Mouse (Mus musculus) heart, embryonic 12.5 days (tissue): ENCODE measurements around the gene Fam222b. TPM values are rescaled to one million over a fixed set of nuclear protein-coding genes. Genes with fewer than 3 reads are reported as not detected.
"Not testable (repeated sequence)": the region's sequence is repeated elsewhere in the genome, so short reads cannot be mapped to it uniquely, and the experiment has no call there.

Experiments used
- ATAC-seq: fragments of 200-750 bp; cut with Nextera tagmentation; 2 replicates; pipeline ENCODE4 v1.8.0; 2017; ENCODE audit warnings: moderate TSS enrichment, moderate library complexity; ENCODE audit not compliant: insufficient number of reproducible peaks, low FRiP score
- H3K27ac ChIP-seq: fragments of 300-500 bp; sonication (generic); 2 replicates; pipeline ENCODE4 v1.5.1; 2016; ENCODE audit warnings: mild to moderate bottlenecking, moderate library complexity; ENCODE audit not compliant: poor library complexity, severe bottlenecking
- H3K27me3 ChIP-seq: fragments of 300-500 bp; sonication (generic); replicated peaks from 2 replicates; pipeline ENCODE4 v1.6.1; 2016; ENCODE audit warnings: mild to moderate bottlenecking, moderate library complexity
- H3K36me3 ChIP-seq: fragments of 300-500 bp; sonication (generic); 2 replicates; pipeline ENCODE4 v1.6.1; 2016; ENCODE audit warnings: mild to moderate bottlenecking, moderate library complexity
- H3K4me1 ChIP-seq: fragments of 300-500 bp; sonication (generic); replicated peaks from 2 replicates; pipeline ENCODE4 v1.6.1; 2016; ENCODE audit warnings: mild to moderate bottlenecking
- H3K4me2 ChIP-seq: fragments of 300-500 bp; sonication (generic); 2 replicates; pipeline ENCODE4 v1.6.1; 2016; ENCODE audit warnings: mild to moderate bottlenecking, moderate library complexity
- H3K4me3 ChIP-seq: fragments of 300-500 bp; sonication (generic); 2 replicates; pipeline ENCODE4 v1.5.1; 2016; ENCODE audit warnings: mild to moderate bottlenecking
- H3K9ac ChIP-seq: fragments of 300-500 bp; sonication (generic); 2 replicates; pipeline ENCODE4 v1.6.1; 2016; ENCODE audit warnings: mild to moderate bottlenecking, moderate library complexity
- H3K9me3 ChIP-seq: fragments of 300-500 bp; sonication (generic); replicated peaks from 2 replicates; pipeline ENCODE4 v1.6.1; 2016; ENCODE audit warnings: mild to moderate bottlenecking, moderate library complexity
- WGBS: fragments of 180-500 bp; shearing (Covaris S2); methylation state at CpG from one replicate; pipeline ENCODE4 v1.1.7; 2016; 5-methylcytosine and 5-hydroxymethylcytosine counted together
- polyA plus RNA-seq: library from polyadenylated mRNA; unstranded; fragments of >200 nt; fragmentation: Nextera tagmentation; extraction: Ambion mirVana; gene quantifications from 2 replicates; pipeline ENCODE4 v1.2.1, GENCODE M21; 2016

The Fam222b gene
- polyA plus RNA-seq, 1 experiment from 2014 or later, result 22.6 TPM

DNA sequence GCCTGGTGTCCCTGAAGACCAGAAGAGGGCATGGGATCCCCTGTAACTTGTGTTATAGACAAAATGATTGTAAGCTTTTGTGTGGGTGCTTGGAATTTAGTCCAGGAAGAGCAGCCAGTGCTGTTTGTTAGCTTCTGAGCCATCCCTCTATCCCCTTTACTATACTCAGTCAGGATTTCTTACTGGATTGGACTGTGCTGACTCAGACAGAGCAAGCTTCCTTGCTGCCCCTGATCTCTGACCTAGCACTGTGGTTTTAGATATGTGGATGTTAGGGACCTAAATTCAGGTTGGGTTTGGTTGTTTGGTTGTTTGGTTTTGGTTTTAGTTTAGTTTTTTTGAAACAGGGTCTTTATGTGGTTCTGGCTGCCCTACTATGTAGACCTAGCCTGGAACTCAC lies 24.0 kb downstream of the Fam222b start:
- H3K4me3 ChIP-seq, result no peak overlapping the region
- H3K4me1 ChIP-seq, result peaks cover 68% of the 10 kb centered on the region
- no peak overlapping the region for H3K27ac ChIP-seq
- H3K27me3 ChIP-seq, result no peaks in the 10 kb centered on the region
- H3K9ac ChIP-seq, result no peak overlapping the region
- ATAC-seq, result no peak
- no peak overlapping the region for H3K4me2 ChIP-seq
- no peaks in the 10 kb centered on the region for H3K9me3 ChIP-seq
- H3K36me3 ChIP-seq, result no peaks in the 10 kb centered on the region; the same call in 1 of the 2 replicates

DNA sequence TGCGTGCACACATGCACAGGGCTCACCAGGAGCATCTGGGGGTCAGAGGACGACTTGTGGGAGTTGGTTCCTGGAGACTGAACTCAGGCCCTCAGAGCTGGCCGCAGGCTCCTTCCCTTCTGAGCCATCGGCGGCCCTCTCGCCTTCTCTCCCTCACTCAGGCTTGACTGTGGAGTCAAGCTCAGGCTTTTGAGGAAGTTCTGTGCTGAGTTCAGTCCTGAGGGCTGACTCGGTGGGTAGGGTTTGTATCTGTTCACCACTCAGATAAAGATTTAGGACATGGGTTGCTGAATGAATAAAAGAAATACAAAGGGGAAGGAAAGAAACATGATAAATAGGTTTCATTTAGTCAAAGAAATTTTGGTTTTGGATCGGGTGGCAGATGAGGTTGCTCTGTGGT lies 25.4 kb downstream of the Fam222b start:
- H3K9me3 ChIP-seq, result no peaks in the 10 kb centered on the region
- H3K27me3 ChIP-seq, result no peaks in the 10 kb centered on the region
- H3K27ac ChIP-seq, result 0 out of 2 replicates have a peak overlapping the region, but pooled peaks have one; percentile 24
- H3K9ac ChIP-seq, result no peak overlapping the region
- no peak overlapping the region for H3K4me3 ChIP-seq
- peaks cover 56% of the 10 kb centered on the region for H3K4me1 ChIP-seq
- H3K4me2 ChIP-seq, result no peak overlapping the region
- no peaks in the 10 kb centered on the region; the same call in 1 of the 2 replicates for H3K36me3 ChIP-seq
- WGBS, result 52% methylated on average over 8 of the region's 8 CpGs
- ATAC-seq, result no peak

DNA sequence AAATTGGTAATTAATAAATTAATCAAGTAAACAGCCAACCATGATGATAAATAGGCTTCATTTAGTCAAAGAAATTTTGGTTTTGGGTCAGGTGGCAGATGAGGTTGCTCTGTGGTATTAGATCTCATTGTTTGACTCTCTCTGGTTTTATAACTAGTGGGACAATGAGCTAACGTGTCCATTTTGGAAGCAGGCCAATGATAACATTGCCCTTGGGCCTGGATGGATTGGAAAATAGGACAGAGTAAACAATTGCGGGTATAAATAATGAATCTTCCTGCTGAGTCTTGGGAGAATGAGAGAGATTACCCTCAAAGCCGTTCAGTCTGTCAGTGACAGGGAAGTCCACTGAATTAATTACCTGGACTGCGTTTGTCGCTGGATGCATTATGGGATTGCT lies 26.7 kb downstream of the Fam222b start:
- ATAC-seq, result no peak
- Histone ChIP-seq H3K4me2 (no peak overlapping the region), H3K36me3 (no peaks in the 10 kb centered on the region; the same call in 1 of the 2 replicates), H3K4me3 (no peak overlapping the region), H3K9ac (no peak overlapping the region), H3K27me3 (no peaks in the 10 kb centered on the region), H3K4me1 (peaks cover 54% of the 10 kb centered on the region), H3K9me3 (no peaks in the 10 kb centered on the region), H3K27ac (peak overlapping the region; percentile 10; the same call in 1 of the 2 replicates)
- WGBS, result 65% methylated on average over 5 of the region's 5 CpGs

DNA sequence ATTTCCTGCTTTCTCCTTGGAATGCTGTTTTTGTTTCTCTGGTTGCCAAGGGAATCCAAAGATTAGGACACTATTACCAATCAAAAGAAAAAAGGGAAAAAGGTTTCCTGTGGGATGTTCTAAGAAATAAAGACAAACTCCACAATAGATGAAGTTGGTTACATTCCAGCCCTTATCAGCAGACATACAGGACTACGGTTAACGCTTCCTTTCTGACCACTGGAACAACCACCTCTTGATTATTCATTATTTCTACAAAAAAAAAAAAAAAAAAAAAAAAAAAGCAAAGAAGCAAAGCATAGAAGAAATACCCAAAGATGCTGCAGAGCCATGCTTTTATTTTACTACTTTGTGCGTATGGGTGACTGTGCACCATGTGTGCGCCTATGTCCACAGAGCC lies 28.4 kb downstream of the Fam222b start:
- H3K9ac ChIP-seq, result no peak overlapping the region
- ATAC-seq, result no peak
- peaks cover 49% of the 10 kb centered on the region for H3K4me1 ChIP-seq
- WGBS, result 53% methylated on average over 4 of the region's 4 CpGs
- H3K27me3 ChIP-seq, result no peaks in the 10 kb centered on the region
- H3K36me3 ChIP-seq, result no peaks in the 10 kb centered on the region; the same call in 1 of the 2 replicates
- H3K9me3 ChIP-seq, result no peaks in the 10 kb centered on the region
- no peak overlapping the region for H3K27ac ChIP-seq
- H3K4me2 ChIP-seq, result no peak overlapping the region
- no peak overlapping the region for H3K4me3 ChIP-seq

DNA sequence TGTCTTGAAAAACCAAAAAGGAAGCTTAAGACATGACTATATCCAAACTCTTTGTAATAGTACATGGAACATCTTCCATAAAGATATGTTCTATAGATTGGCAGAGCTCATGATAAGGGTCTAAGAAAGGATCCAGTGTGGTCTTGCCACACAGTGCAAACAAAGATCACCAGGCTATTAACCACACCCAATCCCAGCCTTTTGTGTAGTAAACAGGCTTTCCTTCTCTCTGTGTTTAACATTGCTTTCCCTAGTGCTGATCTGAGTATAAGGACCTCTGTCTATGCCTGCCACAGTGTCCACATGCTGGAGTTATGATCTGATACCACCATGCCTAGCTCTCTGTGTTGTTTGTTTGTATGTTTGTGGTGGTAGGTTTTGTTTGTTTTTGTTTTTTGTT lies 29.3 kb downstream of the Fam222b start:
- no peak overlapping the region for H3K4me3 ChIP-seq
- H3K36me3 ChIP-seq, result no peaks in the 10 kb centered on the region; the same call in 1 of the 2 replicates
- no peak overlapping the region for H3K4me2 ChIP-seq
- H3K9ac ChIP-seq, result no peak overlapping the region
- H3K27ac ChIP-seq, result no peak overlapping the region
- H3K4me1 ChIP-seq, result peaks cover 51% of the 10 kb centered on the region
- no peaks in the 10 kb centered on the region for H3K9me3 ChIP-seq
- no peak for ATAC-seq
- no peaks in the 10 kb centered on the region for H3K27me3 ChIP-seq

DNA sequence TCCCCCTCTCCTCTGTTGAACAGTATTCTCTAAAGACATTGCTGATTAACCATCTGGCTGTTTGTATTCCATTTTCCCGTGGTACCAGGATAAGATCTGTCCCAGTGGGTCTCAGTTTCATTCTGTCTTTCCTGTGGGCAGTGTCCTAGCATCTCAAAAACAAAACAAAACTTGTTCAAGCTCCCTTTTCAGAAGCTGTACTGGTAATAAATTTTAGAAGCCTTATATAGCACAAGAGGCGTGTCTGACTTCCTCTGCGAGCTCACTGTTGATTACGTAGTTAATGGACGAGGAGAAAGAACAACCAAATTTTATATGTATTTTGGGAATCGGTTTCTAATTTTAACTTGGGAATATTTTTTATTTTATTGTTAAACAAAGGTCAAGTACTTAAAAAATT lies 31.2 kb downstream of the Fam222b start:
- H3K4me1 ChIP-seq, result peaks cover 43% of the 10 kb centered on the region
- H3K9ac ChIP-seq, result no peak overlapping the region
- H3K27ac ChIP-seq, result no peak overlapping the region
- no peak for ATAC-seq
- 76% methylated on average over 6 of the region's 6 CpGs for WGBS
- no peaks in the 10 kb centered on the region for H3K9me3 ChIP-seq
- no peak overlapping the region for H3K4me2 ChIP-seq
- H3K27me3 ChIP-seq, result no peaks in the 10 kb centered on the region
- peaks cover 3% of the 10 kb centered on the region for H3K36me3 ChIP-seq
- H3K4me3 ChIP-seq, result no peak overlapping the region

DNA sequence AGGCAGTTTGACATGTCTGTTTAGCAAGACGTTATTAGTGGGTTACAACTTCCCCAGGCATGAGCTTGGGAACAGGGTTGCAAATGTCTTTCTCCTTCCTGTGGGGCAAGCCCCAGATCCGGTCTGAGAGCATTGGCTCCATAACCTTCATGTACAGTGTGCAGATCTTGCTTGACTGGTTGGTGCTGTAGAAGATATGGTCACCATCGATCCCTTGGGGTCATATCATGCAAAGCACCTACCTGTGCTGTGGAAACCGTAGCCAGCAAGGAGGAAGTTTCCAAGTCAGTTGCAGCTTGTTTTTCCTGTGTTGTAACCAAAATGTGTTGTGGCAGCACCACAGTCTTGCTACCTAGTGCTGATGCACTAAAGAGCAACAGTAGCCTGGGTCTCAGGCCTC lies 32.3 kb downstream of the Fam222b start:
- no peaks in the 10 kb centered on the region for H3K9me3 ChIP-seq
- no peak overlapping the region for H3K27ac ChIP-seq
- H3K4me3 ChIP-seq, result no peak overlapping the region
- no peak overlapping the region for H3K9ac ChIP-seq
- H3K4me1 ChIP-seq, result peaks cover 33% of the 10 kb centered on the region
- ATAC-seq, result no peak
- WGBS, result 78% methylated on average over 4 of the region's 4 CpGs
- H3K4me2 ChIP-seq, result no peak overlapping the region
- H3K27me3 ChIP-seq, result no peaks in the 10 kb centered on the region
- peaks cover 3% of the 10 kb centered on the region for H3K36me3 ChIP-seq

DNA sequence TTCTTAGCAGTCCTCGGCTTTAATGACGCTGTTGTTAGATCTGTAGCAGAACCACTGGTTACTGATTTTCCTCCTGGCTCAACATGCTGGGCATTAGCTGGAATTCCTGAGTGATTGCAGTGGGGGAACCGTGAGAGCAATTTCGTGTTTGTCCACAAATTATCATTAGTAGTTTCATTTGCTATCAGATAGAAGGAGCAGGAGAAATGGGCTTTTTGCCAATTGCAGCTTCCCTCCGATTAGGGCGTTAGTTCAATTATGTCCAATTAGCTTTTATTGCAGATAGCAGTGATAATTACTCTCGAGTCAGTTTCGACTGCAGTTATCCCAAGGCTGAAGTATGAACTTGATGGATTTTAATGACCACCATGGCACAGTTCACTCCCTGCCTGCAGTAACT lies 35.0 kb downstream of the Fam222b start:
- peaks cover 43% of the 10 kb centered on the region for H3K4me1 ChIP-seq
- no peaks in the 10 kb centered on the region for H3K9me3 ChIP-seq
- no peak for ATAC-seq
- H3K4me2 ChIP-seq, result no peak overlapping the region
- WGBS, result 55% methylated on average over 8 of the region's 8 CpGs
- H3K27me3 ChIP-seq, result no peaks in the 10 kb centered on the region
- peak overlapping the region; percentile 29; the same call in 1 of the 2 replicates for H3K27ac ChIP-seq
- no peak overlapping the region for H3K4me3 ChIP-seq
- peaks cover 3% of the 10 kb centered on the region; the same call in 1 of the 2 replicates for H3K36me3 ChIP-seq
- no peak overlapping the region for H3K9ac ChIP-seq

DNA sequence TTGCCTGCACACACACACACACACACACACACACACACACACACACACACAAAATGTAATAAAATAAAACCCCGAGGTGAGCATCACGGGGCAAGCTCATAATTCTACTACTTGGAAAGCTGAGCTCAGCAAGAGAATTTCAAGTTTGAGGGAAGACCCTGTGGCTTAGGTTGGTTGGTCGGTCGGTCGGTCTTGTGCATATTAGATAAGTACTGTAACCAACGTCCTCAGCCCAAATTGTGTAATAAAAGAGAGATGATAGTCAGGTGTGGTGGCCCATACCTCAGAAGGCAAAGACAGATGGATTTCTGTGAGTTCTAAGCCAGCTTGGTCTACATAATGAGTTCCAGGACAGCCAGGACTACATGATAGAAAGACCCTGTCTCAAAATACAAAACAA lies 39.5 kb downstream of the Fam222b start:
- Histone ChIP-seq H3K27ac (no peak overlapping the region), H3K4me1 (peaks cover 45% of the 10 kb centered on the region), H3K4me3 (no peak overlapping the region), H3K36me3 (peaks cover 3% of the 10 kb centered on the region; the same call in 1 of the 2 replicates), H3K9ac (no peak overlapping the region), H3K27me3 (no peaks in the 10 kb centered on the region), H3K9me3 (no peaks in the 10 kb centered on the region), H3K4me2 (no peak overlapping the region)
- no peak for ATAC-seq
- WGBS, result 86% methylated on average over 6 of the region's 6 CpGs

DNA sequence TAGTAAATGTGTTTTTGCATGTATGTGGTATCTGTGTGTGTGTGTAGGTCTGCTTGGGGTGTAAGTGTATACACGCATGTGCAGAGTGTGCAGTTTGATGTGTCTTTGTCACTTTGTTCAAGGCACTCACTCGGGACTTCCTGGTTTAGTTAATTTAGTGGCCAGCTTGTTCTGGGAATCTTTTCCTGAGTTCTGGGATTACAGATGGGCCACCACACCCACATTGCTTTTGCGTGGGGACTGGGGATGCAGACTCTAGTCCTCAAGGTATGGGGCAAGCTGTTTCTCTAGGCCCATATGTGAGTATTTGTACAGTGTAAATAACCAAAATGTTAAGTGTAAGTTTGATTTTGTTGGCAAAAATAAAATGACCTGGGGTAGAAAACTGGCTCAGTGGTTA lies 39.9 kb downstream of the Fam222b start:
- Histone ChIP-seq H3K36me3 (peaks cover 3% of the 10 kb centered on the region; the same call in 1 of the 2 replicates), H3K27ac (no peak overlapping the region), H3K4me2 (no peak overlapping the region), H3K9me3 (no peaks in the 10 kb centered on the region), H3K4me3 (no peak overlapping the region), H3K27me3 (no peaks in the 10 kb centered on the region), H3K9ac (no peak overlapping the region), H3K4me1 (peaks cover 41% of the 10 kb centered on the region)
- 81% methylated on average over 3 of the region's 3 CpGs for WGBS
- ATAC-seq, result no peak

DNA sequence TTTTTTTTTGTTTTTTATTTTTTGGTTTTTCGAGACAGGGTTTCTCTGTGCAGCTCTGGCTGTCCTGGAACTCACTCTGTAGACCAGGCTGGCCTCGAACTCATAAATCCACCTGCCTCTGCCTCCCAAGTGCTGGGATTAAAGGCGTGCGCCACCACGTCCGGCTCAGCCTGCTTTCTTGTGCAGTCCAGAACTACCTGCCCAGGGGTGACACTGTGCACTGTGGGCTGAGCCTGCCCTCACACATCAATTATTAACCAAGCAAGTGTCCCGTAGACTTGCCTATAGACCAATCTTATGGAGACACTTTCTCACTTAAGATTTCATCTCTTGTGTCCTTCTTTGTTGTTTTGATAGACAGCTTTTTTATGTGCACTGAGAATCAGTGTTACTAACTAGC lies 40.9 kb downstream of the Fam222b start:
- peaks cover 42% of the 10 kb centered on the region for H3K4me1 ChIP-seq
- H3K4me2 ChIP-seq, H3K9me3 ChIP-seq, H3K9ac ChIP-seq, H3K27ac ChIP-seq, H3K27me3 ChIP-seq, ATAC-seq, H3K4me3 ChIP-seq, H3K36me3 ChIP-seq: not testable (repeated sequence)
- 93% methylated on average over 7 of the region's 7 CpGs for WGBS

DNA sequence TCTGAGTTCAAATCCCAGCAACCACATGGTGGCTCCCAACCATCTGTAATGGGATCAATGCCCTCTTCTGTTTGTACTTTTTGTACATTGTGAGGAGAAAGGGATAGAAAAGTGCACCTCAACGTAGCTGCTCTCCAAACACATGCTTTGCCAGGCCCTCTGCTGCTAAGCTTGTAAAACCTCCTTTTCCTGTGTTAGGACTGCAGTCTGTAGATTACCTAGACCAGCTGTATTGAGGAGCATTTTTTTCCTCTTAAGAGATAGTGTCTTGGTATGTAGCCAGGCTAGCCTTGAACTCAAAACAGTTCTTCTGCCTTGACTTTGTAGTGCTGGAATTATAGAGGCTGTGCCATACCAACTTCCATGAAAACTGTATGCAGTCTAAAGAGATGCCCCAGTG lies 41.7 kb downstream of the Fam222b start:
- Histone ChIP-seq H3K4me2 (no peak overlapping the region), H3K27ac (no peak overlapping the region), H3K4me3 (no peak overlapping the region), H3K4me1 (peaks cover 50% of the 10 kb centered on the region), H3K9ac (no peak overlapping the region), H3K36me3 (no peaks in the 10 kb centered on the region), H3K27me3 (no peaks in the 10 kb centered on the region), H3K9me3 (no peaks in the 10 kb centered on the region)
- WGBS, result 53% methylated on average over 1 of the region's 1 CpGs
- ATAC-seq, result no peak
